Mouse (Mus musculus) lung, embryonic 14.5 days (tissue): Measurements from ENCODE around the gene Eif1b. TPM values are rescaled to one million over a fixed set of nuclear protein-coding genes. Genes with fewer than 3 reads are reported as not detected.
A peak's percentile ranks its signal among the peaks of the same experiment; 100 is the strongest.

Experiments
- ATAC-seq: fragments of 200-750 bp; cut with Nextera tagmentation; 2 replicates; pipeline ENCODE4 v1.8.0; 2017; ENCODE audit warnings: mild to moderate bottlenecking, moderate TSS enrichment, moderate library complexity; ENCODE audit not compliant: insufficient read depth
- DNase-seq: peaks from one replicate; pipeline ENCODE4 v3.0.0-alpha.2; 2015
- H3K27ac ChIP-seq: fragments of 300-500 bp; sonication (generic); 2 replicates; pipeline ENCODE4 v1.5.1; 2014; ENCODE audit warnings: low read depth, mild to moderate bottlenecking, moderate library complexity
- H3K27me3 ChIP-seq: fragments of 300-500 bp; sonication (generic); 2 replicates; pipeline ENCODE4 v1.6.1; 2014; ENCODE audit warnings: low read length, control low read depth; ENCODE audit not compliant: insufficient read depth
- H3K36me3 ChIP-seq: fragments of 300-500 bp; sonication (generic); 2 replicates; pipeline ENCODE4 v1.6.1; 2014; ENCODE audit warnings: control low read depth; ENCODE audit not compliant: insufficient read depth
- H3K4me1 ChIP-seq: fragments of 300-500 bp; sonication (generic); 2 replicates; pipeline ENCODE4 v1.6.1; 2014; ENCODE audit warnings: antibody characterized with exemption, control low read depth; ENCODE audit not compliant: insufficient read depth
- H3K4me2 ChIP-seq: fragments of 300-500 bp; sonication (generic); 2 replicates; pipeline ENCODE4 v1.6.1; 2014; ENCODE audit warnings: mild to moderate bottlenecking
- H3K4me3 ChIP-seq: fragments of 300-500 bp; sonication (generic); 2 replicates; pipeline ENCODE4 v1.5.1; 2014; ENCODE audit warnings: low read depth, low read length
- H3K9ac ChIP-seq: fragments of 300-500 bp; sonication (generic); 2 replicates; pipeline ENCODE4 v1.6.1; 2014
- H3K9me3 ChIP-seq: fragments of 300-500 bp; sonication (generic); 2 replicates; pipeline ENCODE4 v1.6.1; 2016; ENCODE audit warnings: low read depth, low read length, control low read depth
- CTCF ChIP-seq: IDR thresholded peaks from 2 replicates; pipeline ENCODE4 v1.5.1; 2016; ENCODE audit warnings: antibody characterized with exemption, low read depth
- WGBS: fragments of 180-500 bp; shearing (Covaris S2); extraction: QIAGEN DNeasy Blood & Tissue Kit; methylation state at CpG from one replicate; pipeline ENCODE4 v1.1.7; 2014; 5-methylcytosine and 5-hydroxymethylcytosine counted together
- polyA plus RNA-seq: library from polyadenylated mRNA; unstranded; fragments of >200 nt; fragmentation: Nextera tagmentation; extraction: Ambion mirVana; gene quantifications from 2 replicates; pipeline ENCODE4 v1.2.1, GENCODE M21; 2014

The Eif1b gene
- polyA plus RNA-seq, 1 experiment from 2014 or later = 195 TPM

- Histone ChIP-seq H3K9me3 (no peaks in the 10 kb centered on the region), H3K36me3 (no peaks in the 10 kb centered on the region), H3K9ac (no peak overlapping the region), H3K27me3 (no peaks in the 10 kb centered on the region), H3K4me2 (no peak overlapping the region), H3K4me1 (no peaks in the 10 kb centered on the region), H3K27ac (no peak overlapping the region), H3K4me3 (no peak overlapping the region)
- WGBS = 75% methylated on average over 8 of the region's 8 CpGs
- no peak for DNase-seq
- TF ChIP-seq CTCF = no peak
- ATAC-seq = no peak
These were observed 8.9 kb upstream of the Eif1b start for GRCm38 (mm10) chr9:120483101-120483500.

DNA sequence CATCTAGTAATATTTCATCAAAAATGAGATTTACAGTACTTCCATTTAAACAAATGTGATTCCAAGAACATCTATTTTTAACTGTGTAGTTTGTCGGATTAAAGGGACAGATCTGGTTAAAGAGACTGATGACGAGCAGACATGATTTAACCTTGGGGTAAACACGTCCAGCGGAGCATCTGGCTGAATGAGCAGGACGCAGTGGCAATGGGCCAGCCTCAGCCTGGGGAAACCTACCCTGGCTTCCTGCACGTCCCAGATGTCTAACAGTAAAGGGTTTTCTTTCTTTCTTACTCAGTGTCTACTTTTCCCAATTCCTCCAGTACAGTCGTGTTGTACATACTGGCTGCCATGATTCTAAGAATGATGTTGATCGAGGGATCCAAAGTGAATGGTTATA, 5.0 kb upstream of the Eif1b start:
- ATAC-seq (no peak), DNase-seq (peak; percentile 7)
- H3K9ac ChIP-seq = no peak overlapping the region
- H3K4me1 ChIP-seq = no peaks in the 10 kb centered on the region
- no peak overlapping the region for H3K4me2 ChIP-seq
- no peaks in the 10 kb centered on the region for H3K9me3 ChIP-seq
- H3K27me3 ChIP-seq = no peaks in the 10 kb centered on the region
- WGBS = 58% methylated on average over 8 of the region's 8 CpGs
- H3K27ac ChIP-seq = no peak overlapping the region
- H3K4me3 ChIP-seq = no peak overlapping the region
- H3K36me3 ChIP-seq = no peaks in the 10 kb centered on the region
- no peak for TF ChIP-seq CTCF

DNA sequence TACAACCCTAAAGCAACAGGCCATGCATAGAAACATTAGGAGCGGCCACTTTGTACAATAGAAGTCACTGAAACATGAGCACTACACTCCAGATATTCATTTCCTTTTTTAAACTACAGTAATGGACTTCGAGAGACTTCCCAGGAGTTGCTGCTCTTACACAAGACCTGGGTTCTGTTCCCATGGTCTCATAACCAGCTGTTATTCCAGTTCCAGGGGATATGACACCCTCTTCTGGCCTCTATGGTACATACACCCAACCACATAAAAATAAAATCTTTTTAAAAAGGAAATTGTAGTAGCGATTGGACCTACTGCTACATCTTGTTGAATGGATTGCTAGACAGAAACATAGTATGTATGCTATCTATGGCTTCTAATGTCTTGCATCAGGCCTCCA, 523 bp upstream of the Eif1b start:
- Histone ChIP-seq H3K9ac (no peak overlapping the region), H3K9me3 (no peaks in the 10 kb centered on the region), H3K36me3 (peaks cover 27% of the 10 kb centered on the region), H3K27me3 (no peaks in the 10 kb centered on the region), H3K27ac (no peak overlapping the region), H3K4me1 (peaks cover 5% of the 10 kb centered on the region; the same call in 1 of the 2 replicates), H3K4me3 (peak overlapping the region; percentile 100), H3K4me2 (peak overlapping the region; percentile 77)
- TF ChIP-seq CTCF = no peak
- WGBS = 74% methylated on average over 3 of the region's 3 CpGs
- no peak for ATAC-seq
- DNase-seq = peak; percentile 42

DNA sequence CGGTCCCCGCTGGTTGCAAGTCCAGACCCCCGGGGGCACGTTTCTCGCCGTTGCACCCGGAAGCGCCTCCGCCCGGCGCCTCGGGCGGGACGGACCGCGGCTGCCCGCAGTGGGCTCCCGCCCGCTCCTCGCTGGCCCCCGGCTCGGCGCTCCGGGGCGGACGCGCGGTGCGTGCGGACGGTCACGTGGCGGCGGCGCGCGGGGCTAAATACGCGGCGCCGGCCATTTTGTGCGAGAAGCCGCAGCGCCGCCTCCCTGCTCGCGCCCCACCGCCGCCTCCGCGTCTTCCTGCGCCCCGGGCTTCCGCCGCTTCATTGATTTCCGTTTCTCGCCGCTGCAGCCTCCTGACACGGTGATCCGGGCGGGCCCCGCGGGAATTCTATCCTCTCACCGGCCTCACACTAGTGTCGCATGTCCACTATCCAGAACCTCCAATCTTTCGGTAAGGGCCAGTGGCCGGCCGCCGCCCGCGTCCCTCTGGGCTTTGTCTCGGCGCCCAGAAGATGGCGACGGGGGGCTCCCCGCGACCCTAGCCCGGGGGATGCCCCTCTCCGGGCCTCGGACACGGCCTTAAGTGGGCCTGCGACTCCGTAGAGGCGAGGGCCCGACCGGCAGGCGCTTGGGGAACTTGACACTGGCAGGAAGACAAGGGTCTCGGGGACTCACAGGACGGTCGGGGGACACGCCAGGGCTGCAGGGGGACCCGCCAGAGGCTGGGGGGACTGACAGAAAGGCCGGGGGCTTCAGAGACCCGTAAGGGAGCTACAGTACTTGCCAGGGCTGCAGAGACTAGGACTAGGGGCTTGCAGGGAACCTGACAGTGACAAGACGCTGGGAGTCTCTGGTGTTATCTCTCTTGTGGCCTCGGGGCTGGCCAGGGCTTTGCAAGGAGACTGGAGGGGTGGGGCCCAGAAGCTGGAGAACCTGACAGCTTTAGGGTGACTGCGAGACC, 644 bp downstream of the Eif1b start:
- no peak for TF ChIP-seq CTCF
- Histone ChIP-seq H3K9me3 (no peaks in the 10 kb centered on the region), H3K4me3 (peak overlapping the region; percentile 100), H3K27ac (peak overlapping the region; percentile 94), H3K4me2 (peak overlapping the region; percentile 77), H3K4me1 (peaks cover 5% of the 10 kb centered on the region; the same call in 1 of the 2 replicates), H3K36me3 (peaks cover 27% of the 10 kb centered on the region), H3K27me3 (no peaks in the 10 kb centered on the region), H3K9ac (peak overlapping the region; percentile 100)
- ATAC-seq (peak; percentile 86), DNase-seq (peak; percentile 92)
- under 1% methylated on average over 73 of the region's 97 CpGs for WGBS

DNA sequence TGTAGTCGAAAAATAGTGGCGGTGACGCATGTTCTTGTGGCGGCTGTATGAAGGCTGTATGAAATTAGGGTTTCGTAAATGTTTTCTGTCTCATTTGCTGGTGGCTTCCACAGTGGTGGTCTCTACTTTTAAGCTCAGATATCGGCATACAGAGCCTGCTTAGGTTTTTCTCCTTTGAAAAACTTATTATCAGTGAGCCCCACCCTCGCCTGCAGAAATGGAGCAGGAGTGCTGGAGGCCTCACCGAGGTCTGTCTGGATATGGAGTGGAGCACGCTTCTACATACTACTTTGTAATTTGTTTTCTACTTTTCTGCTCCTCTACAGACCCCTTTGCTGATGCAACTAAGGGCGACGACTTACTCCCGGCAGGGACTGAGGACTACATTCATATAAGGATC, 1.7 kb downstream of the Eif1b start:
- ATAC-seq = no peak
- WGBS = 58% methylated on average over 12 of the region's 12 CpGs

DNA sequence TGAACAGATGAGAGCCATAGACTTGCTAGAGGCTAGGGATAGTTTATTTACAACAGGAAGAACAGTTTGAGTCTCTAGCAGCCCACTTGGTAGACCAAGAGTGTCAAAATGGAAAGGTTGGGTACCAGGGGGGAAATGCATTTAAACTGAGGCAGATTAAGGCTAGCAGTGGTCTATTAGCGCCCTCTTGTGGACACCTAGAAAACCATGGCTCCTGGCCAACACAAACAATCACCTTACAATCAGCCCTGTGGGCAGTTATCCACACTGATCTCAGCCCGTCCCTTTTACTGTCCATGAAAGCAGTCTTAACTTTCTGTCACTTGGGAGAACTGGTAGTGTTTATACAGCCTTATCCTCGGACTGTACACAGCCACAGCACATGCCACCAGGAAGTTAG, 4.7 kb downstream of the Eif1b start:
- WGBS = 2% methylated on average over 3 of the region's 3 CpGs
- DNase-seq (peak; percentile 90), ATAC-seq (peak; percentile 7; the same call in 1 of the 2 replicates)
- H3K9me3 ChIP-seq = no peaks in the 10 kb centered on the region
- peaks cover 5% of the 10 kb centered on the region; the same call in 1 of the 2 replicates for H3K4me1 ChIP-seq
- no peaks in the 10 kb centered on the region for H3K27me3 ChIP-seq
- peaks cover 27% of the 10 kb centered on the region for H3K36me3 ChIP-seq
- no peak overlapping the region for H3K27ac ChIP-seq
- no peak overlapping the region for H3K9ac ChIP-seq
- TF ChIP-seq CTCF = peak; percentile 92
- H3K4me2 ChIP-seq = no peak overlapping the region
- no peak overlapping the region for H3K4me3 ChIP-seq

More for the DNA sequence above, 1.7 kb downstream of the Eif1b start:
- no peak for TF ChIP-seq CTCF
- Histone ChIP-seq H3K27ac (no peak overlapping the region), H3K4me1 (peaks cover 5% of the 10 kb centered on the region; the same call in 1 of the 2 replicates), H3K4me3 (peak overlapping the region; percentile 100), H3K27me3 (no peaks in the 10 kb centered on the region), H3K4me2 (peak overlapping the region; percentile 77), H3K36me3 (peaks cover 27% of the 10 kb centered on the region), H3K9ac (peak overlapping the region; percentile 100), H3K9me3 (no peaks in the 10 kb centered on the region)
- no peak for DNase-seq

GRCm38 (mm10) chr9:120497983-120498382, 6.0 kb downstream of the Eif1b start:
- peaks cover 5% of the 10 kb centered on the region; the same call in 1 of the 2 replicates for H3K4me1 ChIP-seq
- no peak overlapping the region for H3K4me2 ChIP-seq
- no peaks in the 10 kb centered on the region for H3K9me3 ChIP-seq
- no peak for TF ChIP-seq CTCF
- H3K4me3 ChIP-seq = no peak overlapping the region
- H3K36me3 ChIP-seq = peaks cover 27% of the 10 kb centered on the region
- H3K27ac ChIP-seq = no peak overlapping the region
- no peaks in the 10 kb centered on the region for H3K27me3 ChIP-seq
- WGBS = 85% methylated on average over 5 of the region's 5 CpGs
- H3K9ac ChIP-seq = no peak overlapping the region
- no peak for DNase-seq
- ATAC-seq = no peak
